Mouse (Mus musculus): ENCODE measurements around the gene Vmn1r28.

- TF ChIP-seq CTCF (conservative IDR thresholded peaks at IDR 0.05; ENCODE audit: insufficient read depth, insufficient read length, low read depth, low read length) (no peak), POLR2A (IDR thresholded peaks at IDR 0.05; ENCODE audit: low read depth, low read length) (no peak)
Observed at GRCm38 (mm10) chr6:58301249-58301648, 39.4 kb downstream of the Vmn1r28 start, which contains the start of gene Vmn1r29.
